Mouse (Mus musculus) left cerebral cortex, postnatal 14 days (tissue): ENCODE data around the gene Upk1a. TPM values are rescaled to one million over a fixed set of nuclear protein-coding genes. Genes with fewer than 3 reads are reported as not detected.

Experiments used
- DNase-seq, 2 experiments: peaks; one replicate each; pipeline ENCODE4 v3.0.0; 2021 to 2022; ENCODE audit warnings: low spot score in 2 of 2, mixed read lengths in 1 of 2
- intact Hi-C: fragments of 180-260 bp; cut with DNase I; formaldehyde crosslinking; loops from one replicate; pipeline ENCODE4 v1.15.1; 2025
- microRNA-seq, 2 experiments: library from miRNA; unstranded; fragments of <30 nt; microRNA quantifications; one replicate each; pipeline ENCODE4 v1.2.0; 2022
- total RNA-seq, 2 experiments: library from RNA; stranded (reverse); gene quantifications; 2 replicates each; pipeline ENCODE4 v1.2.3; 2021

Upk1a gene
- total RNA-seq, 2 experiments from 2014 or later: 0.32 to 0.48 TPM

- DNase-seq: no peak
- intact Hi-C loops: no loop called here
Measured at GRCm38 (mm10) chr7:30557901-30558514, 54.6 kb downstream of the Upk1a start.

- no peak for DNase-seq
- intact Hi-C loops: no loop called here
Measured at GRCm38 (mm10) chr7:30556894-30557536, 55.6 kb downstream of the Upk1a start.

GRCm38 (mm10) chr7:30553810-30554584 lies 58.6 kb downstream of the Upk1a start:
- DNase-seq: no peak
- intact Hi-C loops: loop anchor here (5.0 kb wide), 1 partner anchor 62 kb away; the partner anchor contains the start of gene Prodh2

Small RNA genes within 50 kb of the gene (microRNA-seq; reads per million reads assigned to microRNA genes)
- 0.67 to 1.1 reads per million in 2 experiments for gene Mir3569

Other genes starting within 250 kb of the Upk1a start
- gene Tyrobp, start 199.1 kb downstream of the Upk1a start, total RNA-seq: 10 to 100 TPM; 24.9 to 26.1 TPM
- gene Hcst, start 193.0 kb downstream of the Upk1a start, total RNA-seq: 1 to 10 TPM in 1 of 2 experiments, not detected in 1; 2.6 TPM
- gene Nfkbid, start 191.1 kb downstream of the Upk1a start, total RNA-seq: 1 to 10 TPM; 2.8 to 4.2 TPM
- gene Aplp1, start 167.3 kb downstream of the Upk1a start, total RNA-seq: 1,000 to 10,000 TPM; 1,098 to 1,148 TPM
- gene Kirrel2, start 155.2 kb downstream of the Upk1a start, total RNA-seq: 1 to 10 TPM; 6.1 to 8.0 TPM
- gene Nphs1, start 154.5 kb downstream of the Upk1a start, total RNA-seq: under 1 TPM; 0.35 to 0.53 TPM
- not detected for gene Prodh2, start 119.2 kb downstream of the Upk1a start, total RNA-seq
- 100 to 1,000 TPM; 233 to 246 TPM for gene Arhgap33, start 77.8 kb downstream of the Upk1a start, total RNA-seq
- 10 to 100 TPM in 1 of 2 experiments, 1 to 10 TPM in 1; 5.3 to 10.8 TPM for gene Hspb6, start 60.7 kb downstream of the Upk1a start, total RNA-seq
- gene Proser3, start 60.5 kb downstream of the Upk1a start, total RNA-seq: 1 to 10 TPM; 2.7 to 3.8 TPM
- gene Lin37, start 53.0 kb downstream of the Upk1a start, total RNA-seq: 10 to 100 TPM; 37.5 to 39.0 TPM
- 10 to 100 TPM; 60.2 to 61.4 TPM for gene U2af1l4, start 49.5 kb downstream of the Upk1a start, total RNA-seq
- gene Gm49396, start 49.5 kb downstream of the Upk1a start, total RNA-seq: 1 to 10 TPM; 3.8 to 4.6 TPM
- gene Psenen, start 49.2 kb downstream of the Upk1a start, total RNA-seq: 10 to 100 TPM; 81.0 to 81.3 TPM
- 1 to 10 TPM; 1.1 to 1.6 TPM for gene Igflr1, start 47.4 kb downstream of the Upk1a start, total RNA-seq
- 10 to 100 TPM; 48.5 to 49.0 TPM for gene Kmt2b, start 24.1 kb downstream of the Upk1a start, total RNA-seq
- gene Zbtb32, start 13.9 kb downstream of the Upk1a start, total RNA-seq: not detected
- gene Cox6b1, start 13.3 kb upstream of the Upk1a start, total RNA-seq: 100 to 1,000 TPM; 783 to 807 TPM
- not detected for gene Etv2, start 23.0 kb upstream of the Upk1a start, total RNA-seq
- gene Rbm42, start 37.5 kb upstream of the Upk1a start, total RNA-seq: 10 to 100 TPM; 67.9 to 69.0 TPM
- 1 to 10 TPM; 5.9 to 6.5 TPM for gene Haus5, start 52.1 kb upstream of the Upk1a start, total RNA-seq
- gene Pmis2, start 58.8 kb upstream of the Upk1a start, total RNA-seq: not detected
- gene 2200002J24Rik, start 86.1 kb upstream of the Upk1a start, total RNA-seq: not detected
- 1 to 10 TPM in 1 of 2 experiments, under 1 TPM in 1; 0.78 to 1.0 TPM for gene Atp4a, start 99.4 kb upstream of the Upk1a start, total RNA-seq
- gene Tmem147, start 116.7 kb upstream of the Upk1a start, total RNA-seq: 100 to 1,000 TPM; 137 TPM
- gene Gapdhs, start 130.8 kb upstream of the Upk1a start, total RNA-seq: not detected
- gene Sbsn, start 138.6 kb upstream of the Upk1a start, total RNA-seq: 10 to 100 TPM in 1 of 2 experiments, 1 to 10 TPM in 1; 5.5 to 10.0 TPM
- 1 to 10 TPM; 3.6 to 4.2 TPM for gene Dmkn, start 150.9 kb upstream of the Upk1a start, total RNA-seq
- not detected for gene Krtdap, start 175.0 kb upstream of the Upk1a start, total RNA-seq
- under 1 TPM in 1 of 2 experiments, not detected in 1; 0.17 TPM for gene Ffar2, start 210.9 kb upstream of the Upk1a start, total RNA-seq
- under 1 TPM in 1 of 2 experiments, not detected in 1; 0.21 TPM for gene Ffar3, start 243.3 kb upstream of the Upk1a start, total RNA-seq
- gene Ffar1, start 248.7 kb upstream of the Upk1a start, total RNA-seq: not detected